Mouse (Mus musculus) layer of hippocampus, postnatal 10 days (tissue): ENCODE measurements around the gene Dnlz. TPM values are rescaled to one million over a fixed set of nuclear protein-coding genes. Genes with fewer than 3 reads are reported as not detected.
"Not testable (repeated sequence)": the region's sequence is repeated elsewhere in the genome, so short reads cannot be mapped to it uniquely, and the experiment has no call there.

Source experiments
- DNase-seq, 2 experiments: peaks; one replicate each; pipeline ENCODE4 v3.0.0; 2021; ENCODE audit warnings: low spot score in 2 of 2
- long read RNA-seq: library from polyadenylated mRNA; stranded (forward); transcript quantifications from one replicate; pipeline ENCODE4 v2.0.0, GENCODE M21; 2023
- total RNA-seq, 2 experiments: library from RNA; stranded (reverse); gene quantifications; 2 replicates each; pipeline ENCODE4 v1.2.3; 2021

Dnlz gene
- 10 to 100 TPM; 26.6 to 27.1 TPM for total RNA-seq
- long read RNA-seq, transcript Dnlz-202 (2 exons, 2,766 nt) = minor isoform, 49 of 159 reads
- long read RNA-seq, transcript Dnlz-201 (3 exons, 2,916 nt) = major isoform, 68 of 159 reads
- long read RNA-seq, partial matches to known transcripts = 26 of 159 reads
- long read RNA-seq, other reads (novel, unspliced or antisense) = 16 of 159 reads

GRCm38 (mm10) chr2:26351358-26352290 lies at the start of gene Dnlz:
Dnlz (minus strand) TSS chr2:26352110.
- DNase-seq = peak; percentile 94 to 97

- no peak for DNase-seq
Observed at GRCm38 (mm10) chr2:26401023-26401422, 49.1 kb upstream of the Dnlz start.

GRCm38 (mm10) chr2:26400296-26400695 lies 48.4 kb upstream of the Dnlz start:
- no peak for DNase-seq

GRCm38 (mm10) chr2:26399647-26400046 lies 47.7 kb upstream of the Dnlz start:
- DNase-seq = no peak

- no peak for DNase-seq
Observed at GRCm38 (mm10) chr2:26398978-26399377, 47.1 kb upstream of the Dnlz start.

- DNase-seq = no peak
Observed at GRCm38 (mm10) chr2:26391617-26392016, 39.7 kb upstream of the Dnlz start.

- no peak for DNase-seq
Observed at GRCm38 (mm10) chr2:26390954-26391353, 39.0 kb upstream of the Dnlz start.

GRCm38 (mm10) chr2:26389154-26389690 lies 37.3 kb upstream of the Dnlz start, which contains the start of the genes Entr1 and Pmpca:
Entr1 (minus strand) TSS chr2:26389316.
Pmpca (plus strand) TSS chr2:26389339.
- DNase-seq = peak; percentile 82 to 88

GRCm38 (mm10) chr2:26388682-26389153 lies 36.8 kb upstream of the Dnlz start:
- no peak for DNase-seq

GRCm38 (mm10) chr2:26387713-26388112 lies 35.8 kb upstream of the Dnlz start:
- DNase-seq = no peak

GRCm38 (mm10) chr2:26380871-26381270 lies 29.0 kb upstream of the Dnlz start:
- not testable (repeated sequence) for DNase-seq

GRCm38 (mm10) chr2:26380131-26380771 lies 28.3 kb upstream of the Dnlz start, which contains the start of gene Snapc4:
Snapc4 (minus strand) TSS chr2:26380653.
- DNase-seq = peak; percentile 72 to 80

GRCm38 (mm10) chr2:26372396-26372795 lies 20.5 kb upstream of the Dnlz start:
- DNase-seq = no peak

GRCm38 (mm10) chr2:26368572-26368971 lies 16.7 kb upstream of the Dnlz start:
- no peak for DNase-seq

GRCm38 (mm10) chr2:26367911-26368310 lies 16.0 kb upstream of the Dnlz start:
- DNase-seq = no peak

GRCm38 (mm10) chr2:26364738-26365465 lies 13.0 kb upstream of the Dnlz start:
- DNase-seq = peak in 1 of 2 experiments; percentile 60

GRCm38 (mm10) chr2:26363481-26363880 lies 11.6 kb upstream of the Dnlz start:
- no peak for DNase-seq

- DNase-seq = no peak
Observed at GRCm38 (mm10) chr2:26362991-26363390, 11.1 kb upstream of the Dnlz start.

GRCm38 (mm10) chr2:26360772-26361171 lies 8.9 kb upstream of the Dnlz start, which contains the start of gene Card9:
Card9 (minus strand) TSS chr2:26360918.
- DNase-seq = no peak

- no peak for DNase-seq
Observed at GRCm38 (mm10) chr2:26359983-26360382, 8.1 kb upstream of the Dnlz start.
